Mouse (Mus musculus): ENCODE measurements around the gene Erc2.

Erc2 gene

DNA sequence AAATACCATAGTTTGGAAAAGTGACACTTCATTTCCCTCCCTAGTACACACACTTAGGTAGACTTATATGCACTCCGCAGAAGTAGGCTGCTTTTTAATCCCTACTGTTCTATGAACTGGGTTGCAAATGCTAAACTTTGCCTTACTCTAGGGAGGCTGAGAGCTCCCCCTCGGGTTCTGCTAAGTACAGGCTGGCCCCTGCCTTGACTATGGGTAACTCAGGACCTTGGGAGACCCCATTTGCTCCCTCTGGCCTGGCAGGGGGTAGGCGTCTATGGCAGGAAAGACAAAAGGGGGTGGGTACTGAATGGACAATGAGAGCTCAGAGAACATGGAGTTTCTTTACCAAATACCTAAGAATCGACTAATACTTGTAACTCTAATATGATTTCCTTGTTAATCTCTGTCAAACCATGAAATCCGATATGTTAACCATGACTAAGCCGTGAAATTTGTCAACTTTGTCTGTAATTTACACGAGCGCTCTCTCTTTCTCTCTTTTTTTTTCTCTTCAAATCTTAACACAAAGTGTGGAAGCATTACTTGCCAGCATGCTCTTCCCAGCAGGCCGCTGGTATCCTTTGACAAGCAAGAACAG lies 754.1 kb downstream of the Erc2 start:
- no peak for DNase-seq (ENCODE audit: low read depth, low spot score)

DNA sequence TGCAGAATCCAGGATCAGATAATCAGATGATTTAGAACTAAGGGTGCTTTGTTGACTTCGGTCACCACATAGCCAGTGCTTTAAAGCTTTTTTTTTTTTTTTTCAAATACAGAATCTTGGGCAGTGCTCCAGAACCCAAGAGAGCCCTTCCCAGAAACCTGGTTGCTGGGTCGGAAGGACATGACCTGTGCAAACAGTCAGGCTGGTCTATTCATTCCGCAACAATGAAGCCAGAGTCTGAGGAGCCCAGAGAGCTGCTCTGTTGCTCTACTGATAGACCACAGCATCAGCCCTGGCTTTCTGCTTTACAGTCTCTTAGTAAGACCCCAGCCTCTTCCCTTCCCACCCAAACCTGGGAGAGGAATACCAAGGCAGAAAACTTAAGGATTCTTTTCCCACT lies 755.3 kb downstream of the Erc2 start:
- DNase-seq (ENCODE audit: low read depth, low spot score), result no peak

DNA sequence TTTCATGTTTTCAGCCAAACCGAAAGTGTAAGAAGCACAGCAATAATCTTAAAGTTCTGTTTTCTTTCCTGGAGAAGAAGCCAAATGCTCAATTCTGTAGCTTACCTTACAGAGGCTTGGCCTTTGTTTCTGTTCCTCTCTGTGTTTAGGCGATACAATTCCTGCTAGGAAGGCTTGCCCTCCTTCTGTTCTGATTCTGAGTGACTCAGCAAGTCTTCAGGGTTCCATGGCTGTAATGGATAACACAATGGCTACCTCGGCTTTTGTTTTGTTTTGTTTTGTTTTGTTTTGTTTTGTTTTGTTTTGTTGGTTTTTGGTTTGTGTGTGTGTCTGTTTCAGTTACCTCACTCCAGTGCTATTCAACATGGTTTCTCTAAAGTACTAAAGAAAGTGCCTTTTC lies 757.9 kb downstream of the Erc2 start:
- DNase-seq (ENCODE audit: low read depth, low spot score), result no peak

DNA sequence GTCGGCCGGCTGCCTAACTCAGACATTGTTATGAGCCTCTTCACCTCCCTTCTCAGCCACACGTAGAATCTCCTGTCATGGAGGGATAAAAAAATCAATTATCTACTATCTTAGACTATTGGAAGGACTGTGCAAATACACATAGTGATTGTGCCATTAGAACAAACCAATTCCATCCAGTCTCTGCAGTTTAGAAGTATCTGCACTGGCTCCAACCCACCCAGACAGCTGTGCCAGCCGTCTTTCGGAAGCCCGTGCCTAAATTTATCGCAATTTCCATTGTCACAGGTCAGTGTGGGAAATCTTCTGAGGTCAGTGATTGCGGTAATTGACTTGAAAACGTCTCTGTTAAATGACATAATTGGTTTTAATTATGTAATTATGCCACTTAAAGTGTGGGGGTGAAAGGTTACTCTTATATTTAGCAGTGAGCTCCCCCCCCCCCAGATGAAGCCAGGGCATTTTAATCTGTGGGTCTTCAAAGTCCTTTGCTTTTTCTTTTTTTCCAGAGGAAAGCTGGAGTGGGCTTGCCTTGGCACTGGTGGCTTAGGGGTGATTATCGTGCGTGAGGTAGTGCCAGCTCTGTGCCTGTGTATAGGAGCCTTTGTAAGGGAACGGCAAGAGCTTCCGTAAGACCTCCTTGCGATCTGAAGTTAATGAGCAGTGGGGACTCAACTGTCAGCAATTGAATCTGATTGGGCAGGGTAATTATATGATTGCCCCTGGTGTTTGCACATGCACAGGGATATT lies 759.7 kb downstream of the Erc2 start:
- no peak for DNase-seq (ENCODE audit: low read depth, low spot score)

DNA sequence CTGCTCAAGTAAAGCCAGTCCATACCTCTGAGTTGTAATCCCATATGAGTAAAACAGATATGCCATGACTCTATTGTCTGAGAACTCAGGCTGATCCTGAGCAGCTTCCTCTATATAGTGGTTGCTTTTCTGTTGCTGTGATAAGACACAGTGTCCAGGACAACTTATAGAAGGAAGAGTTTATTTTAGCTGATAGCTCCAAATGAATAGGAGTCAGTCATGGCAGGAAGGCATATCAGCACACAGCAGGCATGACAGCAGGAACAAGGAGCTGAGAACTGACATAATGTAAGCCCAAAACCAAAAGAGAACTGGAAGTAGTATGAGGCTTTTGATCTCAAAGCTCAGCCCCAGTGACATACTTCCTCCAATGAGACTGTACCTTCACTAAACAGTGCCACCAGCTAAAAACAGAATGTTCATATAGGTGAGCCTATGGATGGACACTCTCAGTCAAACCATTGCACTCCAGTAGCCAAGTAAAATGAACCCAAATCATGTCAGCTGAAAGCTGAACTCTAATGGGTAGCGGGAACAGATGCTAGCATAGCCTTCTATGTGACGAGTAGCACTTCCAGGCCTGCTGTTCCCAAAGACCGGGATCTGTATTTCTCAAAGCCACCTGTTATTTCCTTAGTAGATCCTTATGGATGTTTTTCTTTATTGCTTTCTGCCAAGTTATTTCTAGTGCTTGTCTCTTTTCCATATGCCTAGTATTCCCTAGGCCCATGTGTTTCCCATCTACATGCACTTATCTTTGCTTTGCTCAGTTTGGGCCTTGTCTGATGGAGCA lies 764.8 kb downstream of the Erc2 start:
- no peak for DNase-seq (ENCODE audit: low read depth, low spot score)

DNA sequence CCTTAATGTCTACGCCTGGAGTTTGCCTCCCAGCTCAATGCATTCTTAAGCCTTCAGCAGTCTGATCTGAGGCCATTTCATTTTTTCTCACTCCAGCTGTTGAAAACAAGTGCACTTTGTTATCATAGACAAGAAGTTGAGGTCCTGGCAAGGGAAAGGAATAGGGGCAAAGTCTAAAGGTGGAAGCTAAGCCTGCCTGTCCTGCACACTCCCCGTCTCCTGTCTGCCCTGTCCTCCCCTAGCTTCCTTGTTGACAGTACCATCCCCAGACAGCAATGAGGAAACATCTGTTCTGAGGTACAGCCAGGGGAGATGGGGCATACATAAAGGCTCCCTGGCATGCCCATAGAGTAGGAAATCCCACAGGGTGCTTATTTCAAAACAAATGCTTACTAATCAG lies 776.7 kb downstream of the Erc2 start:
- no peak for DNase-seq (ENCODE audit: low read depth, low spot score)

DNA sequence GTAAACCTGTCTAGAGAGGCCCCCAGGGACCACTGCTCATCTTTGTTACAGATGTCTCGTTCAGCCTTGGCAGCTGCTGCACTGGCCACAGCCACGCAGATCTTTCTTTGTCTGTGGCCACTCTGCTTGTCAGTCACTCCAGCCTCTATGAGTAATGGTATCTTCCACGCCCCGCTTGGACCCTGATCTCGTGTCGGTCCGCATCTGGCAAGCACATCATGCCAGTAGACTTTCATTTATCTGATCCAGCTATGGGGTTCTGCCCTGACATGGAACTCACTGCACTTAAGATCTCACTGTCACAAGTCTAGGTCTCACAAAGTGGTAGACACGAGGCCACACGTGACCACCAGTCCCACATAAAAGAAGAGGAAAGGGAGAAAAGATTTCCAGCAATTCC lies 777.7 kb downstream of the Erc2 start:
- DNase-seq (ENCODE audit: low read depth, low spot score), result no peak

DNA sequence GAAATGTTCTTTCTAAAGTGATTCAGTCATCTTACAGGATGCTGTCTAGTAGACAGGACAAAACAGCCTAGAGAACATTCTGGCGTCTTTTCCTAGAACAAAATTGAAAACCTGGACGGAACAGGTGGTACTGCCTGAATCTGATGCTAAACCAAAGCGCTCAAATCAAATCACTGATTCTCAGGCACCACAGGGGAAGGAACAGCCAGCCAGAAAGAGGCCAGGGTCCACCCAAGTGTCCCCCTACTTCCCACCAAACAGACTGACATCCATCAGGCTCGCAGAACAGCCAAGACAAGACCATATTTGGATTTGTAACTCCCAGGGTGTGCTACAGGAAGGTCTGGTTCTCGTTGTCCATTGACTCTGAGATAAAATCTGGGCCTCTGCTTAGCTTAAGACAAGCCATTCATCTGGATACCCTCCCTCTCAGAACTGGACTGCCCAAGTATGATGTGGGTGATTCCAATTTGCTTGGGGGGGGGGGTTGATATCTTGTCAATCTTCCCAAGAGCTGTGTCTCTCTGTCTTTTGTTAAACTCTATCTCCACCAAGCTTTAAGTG lies 783.1 kb downstream of the Erc2 start:
- DNase-seq (ENCODE audit: low read depth, low spot score), result no peak

DNA sequence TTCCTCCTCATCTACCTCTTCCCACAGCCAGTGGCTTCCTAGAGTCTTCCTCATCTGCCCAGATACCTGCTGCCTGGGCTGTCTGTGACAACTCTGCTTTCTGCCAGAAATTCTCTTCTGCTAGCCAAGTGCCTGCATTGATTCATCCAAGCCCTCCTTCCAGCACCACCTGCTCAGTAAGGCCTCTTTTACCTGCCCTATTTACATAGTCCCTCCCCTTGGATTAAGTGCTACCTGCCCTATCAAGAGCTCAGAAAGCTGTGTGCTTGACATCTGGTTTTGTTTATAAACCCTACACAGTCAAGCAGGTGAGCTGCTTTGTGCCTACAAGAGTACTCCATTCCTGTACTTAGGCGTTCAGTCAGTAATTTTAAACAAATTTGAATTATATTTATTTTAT lies 787.2 kb downstream of the Erc2 start:
- no peak for DNase-seq (ENCODE audit: low read depth, low spot score)

DNA sequence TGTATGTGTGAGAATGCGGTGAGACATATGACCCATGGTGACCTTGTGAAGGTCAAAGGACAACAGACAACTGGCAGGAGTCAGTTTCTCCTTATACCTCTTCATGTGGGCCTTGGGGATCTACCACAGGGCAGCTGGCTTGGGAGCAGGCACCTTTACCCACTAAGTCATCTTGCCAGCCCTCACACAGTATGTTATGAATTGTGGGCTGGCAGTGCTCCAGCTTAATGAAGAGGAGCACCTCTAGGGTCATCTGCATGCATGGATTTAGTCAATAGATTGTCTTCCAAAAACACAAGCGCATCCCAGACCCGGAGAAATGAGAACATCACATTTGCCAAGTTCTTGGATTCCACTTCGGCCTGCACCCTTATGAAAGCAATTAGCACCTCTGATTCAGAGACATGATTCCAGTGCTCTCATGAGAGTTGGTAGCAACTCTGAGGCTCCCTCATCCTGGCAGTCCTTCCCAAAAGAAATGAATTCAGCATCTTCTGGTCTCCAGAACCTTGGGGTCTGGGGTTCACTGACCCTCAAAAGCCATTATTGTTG lies 787.6 kb downstream of the Erc2 start:
- no peak for DNase-seq (ENCODE audit: low read depth, low spot score)

DNA sequence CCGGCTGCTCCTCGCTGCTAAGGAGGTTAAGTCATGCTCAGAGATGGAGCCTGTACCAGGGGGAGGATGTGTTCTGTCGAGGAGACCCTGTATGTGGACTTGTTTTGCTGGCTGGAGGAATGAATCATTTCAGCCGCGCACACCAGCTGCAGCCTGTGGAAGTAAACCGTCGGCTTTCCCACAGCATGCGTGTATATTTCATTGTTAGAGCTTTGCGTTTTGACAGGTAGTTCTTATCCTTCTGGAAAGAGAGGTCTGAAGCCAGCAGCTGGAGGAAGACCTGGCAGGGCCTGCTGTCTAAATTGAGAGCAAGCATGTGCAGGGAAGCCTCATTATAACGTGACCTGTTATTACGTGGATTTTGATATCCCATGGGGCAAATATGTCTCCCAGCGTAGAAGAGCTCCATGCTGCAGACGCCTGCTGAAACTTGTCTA lies 788.6 kb downstream of the Erc2 start:
- DNase-seq (ENCODE audit: low read depth, low spot score), result peak; percentile 26

DNA sequence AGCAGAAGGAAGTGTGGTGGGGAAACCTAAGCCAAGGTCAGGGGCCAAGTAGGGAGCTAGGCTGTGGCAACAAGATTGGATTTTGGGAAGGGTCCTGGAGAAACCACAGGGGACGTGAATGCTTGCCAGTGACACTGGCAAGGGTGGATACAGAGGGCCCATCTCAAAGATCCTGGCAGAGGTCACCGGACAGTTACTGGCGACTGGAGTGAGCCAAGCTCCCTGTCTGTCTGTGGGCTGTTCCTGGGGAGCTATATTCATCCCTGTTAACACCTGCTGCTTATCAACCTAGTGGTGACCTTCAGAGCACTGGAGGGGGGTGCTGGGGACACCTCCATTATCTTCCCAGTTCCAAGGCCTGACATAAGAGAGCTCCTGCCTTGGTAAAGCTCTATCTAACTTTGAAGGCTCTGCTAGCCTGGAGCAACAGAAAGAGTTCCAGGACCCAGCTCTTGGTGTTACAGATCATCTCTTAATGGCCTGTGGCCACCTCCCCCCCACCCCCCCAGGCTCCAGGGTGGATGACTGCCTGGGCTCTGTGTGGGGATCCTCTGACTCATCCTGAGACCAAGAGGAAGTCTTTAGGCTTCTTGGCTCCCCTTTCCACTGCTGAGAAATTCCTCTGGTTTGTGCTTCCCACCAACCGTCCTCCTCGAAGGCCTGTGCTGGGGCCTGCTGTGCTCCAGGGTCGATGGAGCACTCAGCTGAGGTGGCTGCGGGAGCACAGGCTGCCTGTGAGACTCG lies 790.2 kb downstream of the Erc2 start:
- DNase-seq (ENCODE audit: low read depth, low spot score), result no peak

DNA sequence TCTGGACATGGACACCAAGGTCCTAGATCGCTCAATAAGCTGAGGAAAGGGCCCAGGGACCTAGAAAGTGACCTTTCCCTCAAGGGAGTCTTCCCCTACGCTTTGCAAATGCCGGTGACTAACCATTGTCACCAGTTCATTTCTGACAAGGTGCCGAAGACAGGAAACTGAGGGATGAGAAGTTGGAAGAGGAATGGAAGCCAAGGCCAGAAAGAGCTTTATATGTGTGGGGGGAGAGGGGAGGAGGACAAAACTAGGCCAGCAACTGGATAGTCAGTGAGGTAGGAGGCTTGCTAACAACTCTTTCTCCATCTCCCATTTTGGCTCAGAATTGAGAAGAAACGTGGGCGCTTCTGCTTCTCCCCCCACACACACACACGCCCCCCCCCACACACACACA lies 791.3 kb downstream of the Erc2 start:
- DNase-seq (ENCODE audit: low read depth, low spot score), result no peak

DNA sequence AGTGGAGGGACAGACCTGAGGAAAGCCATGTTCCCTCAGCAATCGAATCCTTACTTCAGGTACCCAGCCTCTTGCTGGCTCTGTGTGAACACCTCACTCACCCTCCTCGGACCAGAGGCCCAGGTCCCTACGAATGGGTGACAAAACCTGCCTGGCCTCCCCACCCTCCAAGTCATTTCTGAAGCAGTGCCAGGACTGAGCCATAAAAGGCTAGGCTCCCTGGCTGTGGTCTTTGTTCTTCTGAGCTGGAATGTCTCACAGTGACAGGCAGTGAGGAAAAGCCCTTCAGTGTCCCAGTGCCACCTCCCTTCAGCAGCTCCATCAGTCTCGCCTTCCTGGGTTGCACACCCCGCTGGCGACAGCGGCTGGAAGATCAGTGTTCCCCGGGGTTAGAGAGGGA lies 794.8 kb downstream of the Erc2 start:
- no peak for DNase-seq (ENCODE audit: low read depth, low spot score)

DNA sequence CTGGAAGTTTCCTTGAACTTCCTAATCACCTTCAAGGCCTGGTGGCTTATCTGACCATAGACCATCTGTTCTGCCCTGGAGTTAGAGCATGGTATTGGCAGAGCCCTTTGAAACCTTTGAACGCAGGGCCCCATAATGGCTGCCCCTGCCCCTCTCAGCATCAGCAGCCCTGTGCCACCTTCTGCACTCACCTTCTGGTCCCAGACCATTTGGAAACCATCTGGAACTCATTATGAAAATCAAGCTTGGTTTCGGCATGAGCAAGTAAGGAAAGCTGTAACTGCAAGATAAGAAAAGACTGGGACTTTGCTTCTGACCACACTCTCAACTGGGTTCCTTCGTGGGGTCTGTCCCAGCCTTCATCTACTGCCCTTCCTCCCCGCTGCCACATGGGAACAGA lies 796.3 kb downstream of the Erc2 start:
- no peak for DNase-seq (ENCODE audit: low read depth, low spot score)

DNA sequence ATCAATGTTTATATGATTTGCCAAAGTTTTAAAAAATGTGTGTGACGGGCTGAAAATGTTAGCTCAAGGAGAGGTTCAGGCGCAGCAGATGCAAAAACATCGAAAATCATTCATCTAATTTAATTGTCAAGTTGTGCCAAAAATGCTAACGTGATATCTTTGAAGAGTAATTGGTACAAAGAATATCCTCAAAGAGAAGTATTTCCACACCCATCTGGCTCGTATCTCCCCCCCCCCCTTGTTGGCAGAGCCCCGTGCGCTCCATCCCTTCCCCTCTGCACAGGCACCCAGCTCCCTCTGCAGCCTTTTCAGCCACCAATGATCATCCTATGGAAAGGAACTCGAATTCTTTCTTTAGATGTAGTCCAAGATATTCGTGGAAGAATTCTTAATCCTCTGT lies 797.0 kb downstream of the Erc2 start:
- no peak for DNase-seq (ENCODE audit: low read depth, low spot score)

DNA sequence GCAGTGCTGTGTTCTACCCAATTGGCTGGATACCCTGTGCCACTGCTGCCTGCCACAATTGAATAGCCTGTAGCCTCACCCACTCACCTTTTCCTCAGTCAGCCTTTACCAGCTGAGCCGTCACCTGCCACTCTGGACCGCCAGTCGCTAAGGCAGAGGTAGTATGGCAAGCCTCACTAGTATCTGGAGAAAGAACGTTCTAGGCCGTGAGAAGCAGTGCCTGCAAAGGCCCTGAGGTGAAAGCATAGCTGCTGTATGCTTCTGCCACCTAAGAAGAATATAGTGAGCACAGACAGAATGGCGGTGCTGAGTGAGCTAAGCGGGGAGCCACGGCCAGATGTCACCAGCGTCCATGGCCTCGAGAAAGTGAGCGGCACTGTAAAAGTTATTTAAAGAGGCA lies 798.4 kb downstream of the Erc2 start:
- no peak for DNase-seq (ENCODE audit: low read depth, low spot score)

DNA sequence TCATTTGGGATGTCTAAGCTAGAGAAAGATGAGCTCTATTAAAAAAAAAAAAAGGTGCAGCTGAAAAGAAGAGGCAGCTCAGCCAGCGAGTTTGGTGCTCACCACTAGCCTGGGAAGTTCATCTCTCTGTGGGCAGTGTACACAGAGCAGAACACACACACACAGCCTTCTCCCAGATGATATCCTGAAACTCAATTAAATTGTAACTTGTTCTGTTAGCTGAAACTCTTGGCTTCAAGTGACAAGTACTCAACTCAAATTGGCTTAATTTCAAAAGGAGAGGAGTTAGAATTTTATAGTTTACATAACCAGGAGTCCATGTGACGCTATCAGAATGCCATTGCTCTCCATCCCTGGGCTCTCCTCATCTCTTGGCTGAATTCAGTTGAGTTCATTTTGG lies 804.4 kb downstream of the Erc2 start:
- DNase-seq (ENCODE audit: low read depth, low spot score), result no peak

DNA sequence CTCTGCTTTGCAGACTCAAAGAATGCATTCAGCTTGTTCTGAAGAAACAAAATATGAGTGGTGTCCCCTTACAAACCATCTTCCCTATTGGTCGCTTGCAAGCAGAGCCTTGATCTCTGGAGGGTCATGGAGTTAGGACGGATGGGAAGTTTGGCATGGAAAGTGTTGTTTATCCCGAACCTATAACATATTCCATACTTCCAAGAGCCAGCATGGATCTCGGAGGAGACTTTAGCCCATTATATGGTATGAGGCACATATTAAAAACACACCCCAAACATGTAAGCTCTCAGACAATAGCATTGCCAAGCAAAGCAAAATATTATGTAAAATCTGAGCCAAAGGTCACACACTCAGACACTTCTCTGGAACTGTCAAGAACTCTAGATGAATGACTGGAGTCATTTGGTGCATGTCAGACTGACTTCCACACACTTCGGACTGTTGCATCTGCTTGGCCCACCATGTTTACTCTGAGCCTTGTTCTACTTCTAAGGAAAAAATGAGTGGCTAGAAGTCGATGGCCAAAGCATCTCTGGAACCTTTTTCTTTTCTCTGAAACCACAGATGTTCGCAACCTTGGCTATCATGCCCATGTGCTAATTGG lies 809.6 kb downstream of the Erc2 start:
- DNase-seq (ENCODE audit: low read depth, low spot score), result no peak

DNA sequence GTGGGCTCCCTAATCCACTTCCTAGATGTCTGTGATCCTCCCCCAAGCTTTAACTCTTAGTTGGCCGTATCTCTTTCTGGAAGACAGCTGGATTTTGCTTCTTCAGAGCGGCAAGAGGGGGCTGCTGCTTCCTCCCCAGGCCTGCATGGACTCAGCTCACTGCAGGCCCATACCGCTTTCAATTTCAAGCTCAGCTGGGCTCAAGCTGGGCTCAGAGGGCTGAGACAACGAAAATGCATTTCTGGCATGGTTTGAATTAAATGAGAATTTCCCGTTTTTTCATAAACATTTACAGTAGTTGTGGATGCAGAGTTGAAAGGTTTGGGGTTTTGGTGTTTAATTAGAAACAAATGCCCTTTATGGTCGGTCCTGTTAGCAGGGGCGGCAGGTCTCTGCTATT lies 812.8 kb downstream of the Erc2 start:
- DNase-seq (ENCODE audit: low read depth, low spot score), result no peak

DNA sequence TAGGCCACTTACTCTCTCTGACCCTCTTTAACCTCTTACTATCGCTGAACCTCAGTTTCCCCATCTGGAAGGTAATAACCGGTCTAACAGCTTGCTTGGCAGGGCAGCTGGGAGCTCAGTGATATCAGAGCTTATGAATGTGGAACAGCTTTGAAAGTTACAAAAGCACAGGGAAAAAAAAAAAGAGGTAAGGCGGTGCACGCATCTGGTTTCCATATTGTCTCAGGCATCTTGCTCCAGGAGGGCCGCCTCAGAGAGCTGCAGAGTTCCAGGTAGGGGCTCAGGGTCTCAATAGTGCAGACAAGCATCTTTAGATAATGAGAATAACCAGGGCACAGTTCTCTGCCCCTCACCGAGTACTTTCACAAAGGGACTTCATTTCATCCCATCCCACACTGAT lies 816.9 kb downstream of the Erc2 start:
- DNase-seq (ENCODE audit: low read depth, low spot score), result no peak
